Mouse (Mus musculus): Measurements from ENCODE around the gene Ercc1. TPM values are rescaled to one million over a fixed set of nuclear protein-coding genes. Genes with fewer than 3 reads are reported as not detected.

Ercc1 gene
- total and polyA plus RNA-seq, 3 experiments = 22.2 to 37.5 TPM; not detected in 1

DNA sequence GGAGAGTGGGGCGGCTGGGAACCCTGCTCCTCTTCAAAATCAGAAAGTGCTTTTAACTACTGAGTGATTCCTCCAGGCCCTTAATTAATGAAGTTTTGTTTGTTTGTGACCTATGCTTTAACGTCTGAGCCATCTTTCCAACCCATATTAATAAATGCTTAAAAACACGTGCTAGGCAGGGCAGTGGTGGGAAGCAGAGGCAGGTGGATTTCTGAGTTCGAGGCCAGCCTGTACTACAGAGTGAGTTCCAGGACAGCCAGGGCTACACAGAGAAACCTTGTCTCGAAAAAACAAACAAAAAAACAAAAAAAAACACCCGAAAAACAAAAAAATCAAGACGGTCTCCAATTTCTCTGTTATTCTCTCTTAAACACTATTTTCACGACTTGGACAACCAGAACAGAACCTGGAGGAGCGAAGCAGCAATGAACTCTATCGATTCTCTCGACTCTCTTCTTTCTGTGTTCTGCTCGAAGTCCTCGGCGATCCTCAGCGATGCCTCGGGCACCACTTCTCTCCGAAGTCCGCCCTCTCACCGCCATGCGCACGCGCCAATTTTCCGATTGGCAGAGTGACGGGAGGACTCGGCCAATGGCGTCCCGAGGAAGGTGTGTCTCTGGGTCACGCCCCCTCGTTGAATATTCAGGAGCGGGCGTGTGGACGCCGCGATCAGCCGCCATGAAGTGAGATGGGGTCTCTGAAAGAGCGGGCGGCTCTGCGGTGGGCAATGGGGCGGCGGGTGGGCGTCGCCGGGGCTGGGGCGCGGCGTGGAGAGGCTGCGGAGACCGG lies 37.0 kb downstream of the Ercc1 start, which contains the start of gene Ercc2:
Gene Ercc2 (plus strand): TSS at position 634 of the 789 bp plus-strand sequence.
- Histone ChIP-seq H3K4me1 (ENCODE audit: control insufficient read depth in 1 of 2, insufficient read depth in 2 of 2, low read length in 2 of 2) (peaks cover 0 to 8% of the 10 kb centered on the region in 2 experiments; a peak in 3 of 4 replicates), H3K27me3 (ENCODE audit: control insufficient read depth in 1 of 2, insufficient read depth in 2 of 2, low read length in 2 of 2) (no peaks in the 10 kb centered on the region), H3K9ac (ENCODE audit: control insufficient read depth, low read depth, low read length, poor library complexity, severe bottlenecking) (peak within 1 kb of the TSS; percentile 87), H3K36me3 (ENCODE audit: control insufficient read depth in 1 of 2, insufficient read depth in 2 of 2, low read length in 2 of 2) (peaks cover 0 to 8% of the 10 kb centered on the region in 2 experiments; a peak in 2 of 4 replicates), H3K9me3 (replicated peaks; ENCODE audit: insufficient read depth, low read length) (no peaks in the 10 kb centered on the region), H3K4me3 (ENCODE audit: control insufficient read depth in 1 of 2, insufficient read depth in 1 of 2, low read depth in 2 of 2, low read length in 2 of 2) (peak within 1 kb of the TSS; percentile 92 to 93), H3K27ac (ENCODE audit: control insufficient read depth, low read depth, low read length) (no peak within 1 kb of the TSS), H3K79me2 (ENCODE audit: control insufficient read depth, insufficient read depth, low read length, poor library complexity) (peaks cover 17% of the 10 kb centered on the region)
- DNase-seq (ENCODE audit: low read depth, low spot score) = peak; percentile 99
- TF ChIP-seq CHD1 (IDR thresholded peaks at IDR 0.05; ENCODE audit: low read depth, low read length) = no peak
- TF ChIP-seq MXI1 (IDR thresholded peaks at IDR 0.05; ENCODE audit: low read depth, low read length) = peak; percentile 87
- TF ChIP-seq POLR2AphosphoS5 (IDR thresholded peaks at IDR 0.05; ENCODE audit: borderline replicate concordance, low read depth, low read length) = no peak
- TF ChIP-seq MAX (IDR thresholded peaks at IDR 0.05; ENCODE audit: low read length) = peak; percentile 55; the same call in 1 of the 2 replicates
- peak; percentile 62 to 74 for TF ChIP-seq POLR2A (IDR thresholded peaks at IDR 0.05; ENCODE audit: control insufficient read depth in 1 of 2, insufficient read depth in 1 of 2, low read depth in 1 of 2, low read length in 2 of 2, poor library complexity in 1 of 2)
- no peak for TF ChIP-seq UBTF (IDR thresholded peaks at IDR 0.05; ENCODE audit: borderline replicate concordance, insufficient read depth, low read depth, low read length)
- no peak for TF ChIP-seq CTCF (IDR thresholded peaks at IDR 0.05 in 2 of 3, conservative IDR thresholded peaks at IDR 0.05 in 1 of 3; ENCODE audit: control insufficient read depth in 1 of 3, insufficient read depth in 1 of 3, low read depth in 2 of 3, low read length in 3 of 3, poor library complexity in 1 of 3, severe bottlenecking in 1 of 3)
- TF ChIP-seq USF1 (IDR thresholded peaks at IDR 0.05; ENCODE audit: low read depth, low read length) = peak; percentile 74
- TF ChIP-seq MYB (IDR thresholded peaks at IDR 0.05; ENCODE audit: low read depth, low read length) = no peak
- no peak for TF ChIP-seq CHD2 (IDR thresholded peaks at IDR 0.05; ENCODE audit: low read length)
- TF ChIP-seq MEF2A (IDR thresholded peaks at IDR 0.05; ENCODE audit: extremely low read depth, insufficient replicate concordance, low read depth, low read length, poor library complexity, severe bottlenecking) = no peak
- no peak for TF ChIP-seq RAD21 (IDR thresholded peaks at IDR 0.05; ENCODE audit: low read depth, low read length)
- peak; percentile 17; the same call in 1 of the 2 replicates for TF ChIP-seq ELF1 (IDR thresholded peaks at IDR 0.05; ENCODE audit: low read depth, low read length)
- no peak for TF ChIP-seq ZNF384 (IDR thresholded peaks at IDR 0.05; ENCODE audit: low read depth, low read length)
- TF ChIP-seq MAZ (IDR thresholded peaks at IDR 0.05; ENCODE audit: low read depth, low read length) = no peak
- TF ChIP-seq MYC (IDR thresholded peaks at IDR 0.05; ENCODE audit: low read depth, low read length) = 0 out of 2 replicates have a peak, but pooled peaks have one; percentile 56
- TF ChIP-seq KAT2A (conservative IDR thresholded peaks at IDR 0.05; ENCODE audit: low read depth, low read length) = no peak; the same call in 1 of the 2 replicates
- TF ChIP-seq TAL1 (IDR thresholded peaks at IDR 0.05; ENCODE audit: low read length) = no peak
- no peak for TF ChIP-seq GABPA (IDR thresholded peaks at IDR 0.05; ENCODE audit: low read depth, low read length)
- TF ChIP-seq JUND (IDR thresholded peaks at IDR 0.05; ENCODE audit: low read depth, low read length) = no peak
- no peak for TF ChIP-seq GATA1 (IDR thresholded peaks at IDR 0.05; ENCODE audit: low read depth, low read length)
- TF ChIP-seq SMC3 (IDR thresholded peaks at IDR 0.05; ENCODE audit: low read depth, low read length) = no peak
- no peak for TF ChIP-seq ZKSCAN1 (IDR thresholded peaks at IDR 0.05; ENCODE audit: low read depth, low read length)
- no peak; the same call in 1 of the 2 replicates for TF ChIP-seq POLR2AphosphoS2 (IDR thresholded peaks at IDR 0.05; ENCODE audit: low read length)
- no peak for TF ChIP-seq ETS1 (IDR thresholded peaks at IDR 0.05; ENCODE audit: low read depth, low read length)
- peak; percentile 78 for TF ChIP-seq TBP (IDR thresholded peaks at IDR 0.05; ENCODE audit: low read depth, low read length)
- TF ChIP-seq NRF1 (IDR thresholded peaks at IDR 0.05; ENCODE audit: insufficient read depth, low read depth, low read length, poor library complexity, severe bottlenecking) = peak; percentile 91
- TF ChIP-seq MAFK (IDR thresholded peaks at IDR 0.05; ENCODE audit: borderline replicate concordance, low read depth, low read length) = no peak
- TF ChIP-seq HCFC1 (IDR thresholded peaks at IDR 0.05; ENCODE audit: low read depth, low read length) = peak; percentile 94
- no peak for TF ChIP-seq BHLHE40 (IDR thresholded peaks at IDR 0.05; ENCODE audit: borderline replicate concordance, low read depth, low read length)
- TF ChIP-seq TCF12 (IDR thresholded peaks at IDR 0.05; ENCODE audit: low read depth, low read length) = peak; percentile 37; the same call in 1 of the 2 replicates
- peak; percentile 26; the same call in 1 of the 2 replicates for TF ChIP-seq ZMIZ1 (IDR thresholded peaks at IDR 0.05; ENCODE audit: low read depth, low read length)
- TF ChIP-seq RCOR1 (IDR thresholded peaks at IDR 0.05; ENCODE audit: low read depth, low read length) = no peak
- TF ChIP-seq EP300 (IDR thresholded peaks at IDR 0.05; ENCODE audit: low read depth in 1 of 2, low read length in 2 of 2) = 0 out of 4 replicates have a peak, but pooled peaks of 1 of the 2 experiments have one; percentile 11
- TF ChIP-seq E2F4 (IDR thresholded peaks at IDR 0.05; ENCODE audit: borderline replicate concordance, low read depth, low read length) = no peak
- peak; percentile 66; the same call in 1 of the 2 replicates for TF ChIP-seq NELFE (IDR thresholded peaks at IDR 0.05; ENCODE audit: low read depth, low read length)
